Mouse (Mus musculus): ENCODE data around the gene Lcat. TPM values are rescaled to one million over a fixed set of nuclear protein-coding genes. Genes with fewer than 3 reads are reported as not detected.
"Not testable (repeated sequence)": the region's sequence is repeated elsewhere in the genome, so short reads cannot be mapped to it uniquely, and the experiment has no call there.

Gene Lcat
- 10 to 100 TPM; 30.1 to 30.7 TPM for total RNA-seq (2021)
- long read RNA-seq, transcript Lcat-201 (6 exons, 1,342 nt) = major isoform, 17 of 24 reads
- long read RNA-seq, partial matches to known transcripts = 7 of 24 reads
- long read RNA-seq, other reads (novel, unspliced or antisense) = 0 of 24 reads

- DNase-seq (ENCODE audit: low spot score in 2 of 2) = peak; percentile 46 to 64
Measured at GRCm38 (mm10) chr8:105943321-105943739, at the start of gene Lcat. TSS of gene Lcat (minus strand) at chr8:105943382.

DNA sequence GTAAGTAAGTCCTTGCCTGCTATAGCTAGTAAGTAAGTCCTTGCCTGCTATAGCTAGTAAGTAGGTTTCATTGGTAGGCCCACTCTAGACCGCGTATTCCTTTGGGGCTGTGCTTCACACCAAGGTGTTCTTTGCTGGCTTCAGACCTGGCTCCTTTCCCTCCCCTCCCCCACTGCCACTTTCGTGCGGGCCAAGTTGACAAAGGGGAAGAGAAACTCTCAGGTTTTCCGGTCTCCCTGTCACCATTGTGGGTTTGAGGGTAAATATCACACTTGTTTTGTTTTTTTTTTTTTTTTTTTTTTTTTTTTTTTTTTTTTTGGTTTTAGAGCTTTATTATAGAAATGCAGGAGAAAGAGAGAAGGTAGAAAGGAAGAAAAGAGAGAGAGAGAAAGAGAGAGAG is 49.3 kb upstream of the Lcat start:
- DNase-seq (ENCODE audit: low spot score in 2 of 2) = no peak

- no peak for DNase-seq (ENCODE audit: low spot score in 2 of 2)
Measured at GRCm38 (mm10) chr8:105991546-105991945, 48.4 kb upstream of the Lcat start.

DNA sequence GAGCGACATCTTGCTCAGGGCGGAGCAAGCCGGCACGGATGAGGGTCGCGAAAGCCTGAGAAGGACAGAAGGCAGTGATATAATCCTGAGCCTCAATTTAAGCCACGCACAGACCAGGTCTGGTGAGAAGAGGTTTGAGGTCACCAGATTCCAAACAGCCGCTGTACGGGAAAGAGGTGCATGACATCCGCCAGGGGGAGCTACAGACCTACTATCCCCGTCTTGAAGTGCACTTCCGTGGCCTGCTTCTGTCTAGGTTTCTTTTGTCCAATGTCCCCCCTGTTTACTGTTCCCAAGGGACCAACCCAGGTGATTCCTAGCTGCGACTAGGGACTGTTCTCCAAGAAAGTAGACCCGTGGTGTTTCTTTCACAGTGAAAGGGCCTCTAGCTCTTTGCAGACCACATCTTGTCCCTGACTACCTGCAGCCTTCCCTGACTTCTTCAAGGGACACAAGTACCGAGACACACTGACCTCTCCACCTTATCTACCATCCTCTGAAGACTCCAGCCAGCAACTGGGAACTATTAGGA is 47.7 kb upstream of the Lcat start, which contains the start of gene Dus2:
Gene Dus2 (plus strand): TSS at position 482 of the 532 bp plus-strand sequence.
- DNase-seq (ENCODE audit: low spot score in 2 of 2) = peak; percentile 81 to 82

- DNase-seq (ENCODE audit: low spot score in 2 of 2) = no peak
Measured at GRCm38 (mm10) chr8:105988546-105988945, 45.4 kb upstream of the Lcat start.

GRCm38 (mm10) chr8:105983406-105983805 is 40.2 kb upstream of the Lcat start:
- DNase-seq (ENCODE audit: low spot score in 2 of 2) = not testable (repeated sequence)

- no peak for DNase-seq (ENCODE audit: low spot score in 2 of 2)
Measured at GRCm38 (mm10) chr8:105981146-105981545, 38.0 kb upstream of the Lcat start.

DNA sequence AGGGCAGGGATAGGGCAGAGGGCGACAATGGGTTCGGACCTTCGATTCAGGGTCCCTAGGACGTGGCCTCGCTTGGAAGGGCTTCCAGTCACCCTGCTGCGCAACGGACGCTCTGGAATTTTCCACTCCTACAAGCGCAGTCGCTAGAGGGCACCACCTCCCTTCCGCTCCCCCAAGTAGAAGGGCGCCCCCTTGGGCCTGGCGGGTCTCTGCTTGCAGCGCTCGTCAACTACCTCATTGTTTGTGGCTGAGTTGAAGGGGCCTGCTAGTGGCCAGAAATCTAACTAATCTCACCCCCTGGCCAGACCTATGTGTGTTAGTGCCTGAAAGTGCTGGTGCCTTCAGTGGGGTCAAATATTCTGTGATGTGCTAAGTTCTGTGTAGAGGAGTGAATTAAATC is 36.1 kb upstream of the Lcat start, which contains the start of gene Dpep3:
Gene Dpep3 (minus strand): TSS at position 105 of the 400 bp plus-strand sequence.
- no peak for DNase-seq (ENCODE audit: low spot score in 2 of 2)

GRCm38 (mm10) chr8:105975363-105975762 is 32.2 kb upstream of the Lcat start:
- no peak for DNase-seq (ENCODE audit: low spot score in 2 of 2)

DNA sequence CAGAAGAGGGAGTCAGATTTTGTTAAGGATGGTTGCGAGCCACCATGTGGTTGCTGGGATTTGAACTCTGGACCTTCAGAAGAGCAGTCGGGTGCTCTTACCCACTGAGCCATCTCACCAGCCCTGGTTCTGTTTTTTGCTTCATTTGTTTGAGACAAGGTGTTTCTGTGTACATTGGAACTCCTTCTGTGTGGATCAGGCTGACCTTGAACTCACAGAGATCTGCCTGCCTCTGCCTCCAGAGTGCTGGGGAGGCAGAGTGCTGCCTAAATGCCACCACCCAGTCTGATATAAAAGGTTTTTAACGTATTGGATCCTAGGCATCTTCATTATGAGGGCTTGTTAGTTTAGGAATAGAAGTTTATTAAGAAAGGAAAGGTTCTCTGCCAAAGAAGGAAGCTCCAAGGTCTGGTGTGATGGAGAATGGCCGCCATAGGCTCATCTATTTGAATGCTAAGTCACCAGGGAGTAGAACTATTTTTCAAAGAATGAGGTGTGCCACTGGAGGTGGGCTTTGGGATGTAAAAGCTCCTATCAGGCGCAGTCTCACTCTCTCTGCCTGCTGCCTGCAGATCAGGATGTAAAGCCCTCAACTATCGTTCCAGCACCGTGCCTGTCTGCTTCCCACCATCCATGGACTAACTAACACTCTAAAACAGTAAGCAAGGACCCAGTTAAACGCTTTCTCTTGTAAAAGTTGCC is 28.0 kb upstream of the Lcat start:
- no peak for DNase-seq (ENCODE audit: low spot score in 2 of 2)

GRCm38 (mm10) chr8:105969367-105969766 is 26.2 kb upstream of the Lcat start:
- no peak for DNase-seq (ENCODE audit: low spot score in 2 of 2)

- no peak for DNase-seq (ENCODE audit: low spot score in 2 of 2)
Measured at GRCm38 (mm10) chr8:105966692-105967311, 23.6 kb upstream of the Lcat start.

- peak; percentile 66 to 76 for DNase-seq (ENCODE audit: low spot score in 2 of 2)
Measured at GRCm38 (mm10) chr8:105965905-105966341, 22.7 kb upstream of the Lcat start, which contains the start of gene Slc12a4. TSS of gene Slc12a4 (minus strand) at chr8:105966097.

DNA sequence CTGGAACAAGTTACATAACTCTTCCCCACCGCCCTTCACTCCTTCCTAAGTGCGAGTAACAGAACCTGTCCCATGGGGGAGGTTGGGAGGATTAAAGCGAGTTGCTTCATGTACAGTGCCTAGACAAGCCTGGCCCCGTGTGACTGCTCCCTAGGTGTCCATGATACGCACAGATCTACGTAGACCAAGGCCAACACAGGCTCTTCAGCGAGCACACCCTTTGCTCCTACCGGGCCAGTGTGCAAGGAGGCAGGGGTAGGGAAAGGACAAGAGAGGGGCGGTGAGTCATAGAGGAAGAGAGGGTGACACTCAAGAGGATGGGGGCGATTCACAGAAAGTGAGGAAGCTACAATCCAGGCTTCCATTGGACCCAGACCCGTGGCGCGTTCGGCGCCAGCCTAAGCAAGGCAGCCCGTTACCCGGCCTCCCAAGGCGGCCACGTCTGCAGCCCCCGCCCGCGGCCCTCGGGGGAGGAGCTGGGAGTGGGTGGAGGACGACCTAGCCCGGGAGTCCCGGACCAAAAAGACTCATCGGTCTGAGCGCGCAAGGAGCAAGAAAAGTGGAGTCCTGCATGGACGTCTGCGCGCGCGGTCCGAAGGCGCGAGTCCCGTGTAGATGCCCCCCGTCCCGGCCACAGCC is 22.2 kb upstream of the Lcat start:
- DNase-seq (ENCODE audit: low spot score in 2 of 2) = peak in 1 of 2 experiments; percentile 52

DNA sequence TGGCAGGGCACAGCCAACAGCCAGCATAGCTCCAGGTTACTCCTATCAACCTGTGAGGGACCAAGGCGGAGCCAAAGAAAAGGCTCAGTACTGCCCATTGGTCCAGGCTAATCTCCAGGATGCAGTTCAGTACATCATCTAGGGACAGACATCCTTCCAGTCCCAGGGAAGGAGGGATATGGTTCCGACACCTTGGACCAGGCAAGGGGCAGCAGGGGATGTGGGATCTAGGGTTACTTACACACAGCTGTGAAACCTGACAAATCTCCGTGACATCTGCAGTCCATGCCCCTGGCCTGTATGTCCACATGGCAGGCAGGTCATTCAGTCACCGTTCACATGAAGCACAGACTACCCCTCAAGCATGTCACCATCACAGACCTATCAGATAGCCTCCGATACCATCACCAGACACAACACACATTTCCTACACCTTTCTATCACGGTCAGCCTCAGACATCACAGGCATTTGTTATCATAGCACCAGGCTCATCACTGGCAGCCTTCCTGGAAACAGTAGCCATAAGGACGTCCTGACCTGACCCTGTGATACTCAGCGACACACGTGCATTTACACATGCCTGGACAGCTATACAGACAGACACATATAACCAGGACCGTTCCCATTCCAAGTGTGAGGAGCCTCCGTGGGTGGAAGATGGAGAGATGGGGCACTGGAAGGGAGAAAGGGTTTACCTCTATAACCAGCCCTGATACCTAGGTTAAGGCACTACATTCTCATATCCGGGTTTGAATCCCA is 21.5 kb upstream of the Lcat start:
- no peak for DNase-seq (ENCODE audit: low spot score in 2 of 2)

DNA sequence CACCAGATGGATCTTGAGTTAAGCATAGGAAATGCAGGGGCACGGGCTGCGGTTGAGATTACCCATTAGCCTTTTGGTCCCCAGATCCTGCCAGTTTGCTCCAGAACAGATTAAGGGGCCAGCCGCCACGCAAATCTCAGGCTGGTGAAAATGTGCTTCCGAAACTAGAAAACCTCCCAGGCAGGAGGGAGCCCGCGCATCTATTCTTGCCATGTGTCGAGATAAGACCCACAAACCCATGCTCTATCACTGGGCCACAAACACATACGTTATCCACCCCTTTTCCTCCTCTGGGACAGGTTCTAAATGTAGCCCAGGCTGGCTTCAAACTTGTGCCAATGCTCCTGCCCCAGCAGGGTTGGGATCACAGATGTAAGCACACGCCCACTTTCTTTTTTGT is 18.4 kb upstream of the Lcat start:
- DNase-seq (ENCODE audit: low spot score in 2 of 2) = no peak

- no peak for DNase-seq (ENCODE audit: low spot score in 2 of 2)
Measured at GRCm38 (mm10) chr8:105961101-105961500, 17.9 kb upstream of the Lcat start.

DNA sequence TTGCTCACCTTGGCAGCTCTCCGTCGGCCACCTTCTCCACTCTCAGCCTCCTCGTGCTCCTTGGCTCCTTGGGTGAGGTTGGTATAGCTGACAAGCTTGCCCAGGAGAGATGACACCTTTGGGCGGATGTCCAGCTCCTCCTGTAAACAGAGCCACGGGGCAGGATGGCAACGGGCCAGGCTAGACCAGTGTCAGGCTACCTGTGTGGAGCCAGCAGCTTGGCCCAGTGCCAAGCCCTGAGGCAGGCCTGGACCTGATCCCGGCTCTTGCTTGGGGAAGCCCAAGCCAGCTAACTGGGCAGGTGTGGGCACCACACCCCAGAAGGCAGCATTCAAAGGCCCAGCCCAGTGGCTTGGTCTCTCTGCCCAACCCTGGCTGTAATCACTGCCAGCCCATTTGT is 16.2 kb upstream of the Lcat start:
- no peak for DNase-seq (ENCODE audit: low spot score in 2 of 2)

DNA sequence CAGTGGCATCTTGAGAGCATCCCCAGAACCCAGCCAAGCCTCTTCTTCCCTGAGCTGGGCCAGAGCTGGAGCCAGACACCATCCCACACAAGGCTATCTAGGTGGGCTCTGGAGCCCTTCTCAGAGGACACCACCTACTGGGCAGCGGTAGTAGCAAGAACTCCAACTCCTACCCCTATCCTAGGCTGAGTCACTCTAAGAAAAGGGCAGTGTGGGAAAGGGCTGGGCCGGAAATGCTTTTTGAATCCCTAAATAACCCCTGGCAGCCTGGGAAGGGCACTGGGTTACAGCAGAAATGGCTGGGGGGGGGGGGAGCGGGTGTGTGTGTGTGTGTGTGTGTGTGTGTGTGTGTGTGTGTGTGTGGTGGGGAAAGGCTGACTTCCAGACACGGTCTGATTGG is 14.6 kb upstream of the Lcat start:
- no peak for DNase-seq (ENCODE audit: low spot score in 2 of 2)

- no peak for DNase-seq (ENCODE audit: low spot score in 2 of 2)
Measured at GRCm38 (mm10) chr8:105956556-105956955, 13.4 kb upstream of the Lcat start.

Measured in layer of hippocampus, postnatal 10 days (tissue).